Mouse (Mus musculus) liver, embryonic 13.5 days (tissue): ENCODE data around the gene Zc2hc1b. TPM values are rescaled to one million over a fixed set of nuclear protein-coding genes. Genes with fewer than 3 reads are reported as not detected.

Source experiments
- ATAC-seq: fragments of 200-750 bp; cut with Nextera tagmentation; 2 replicates; pipeline ENCODE4 v1.8.0; 2017; ENCODE audit warnings: low read depth, mild to moderate bottlenecking, moderate number of reproducible peaks, moderate library complexity
- DNase-seq: peaks from one replicate; pipeline ENCODE4 v3.0.0; 2022
- H3K27ac ChIP-seq: fragments of 300-500 bp; sonication (generic); 2 replicates; pipeline ENCODE4 v1.5.1; 2015; ENCODE audit warnings: moderate library complexity, mild to moderate bottlenecking, inconsistent platforms
- H3K27me3 ChIP-seq: fragments of 300-500 bp; sonication (generic); 2 replicates; pipeline ENCODE4 v1.6.1; 2015; ENCODE audit warnings: mild to moderate bottlenecking, inconsistent platforms
- H3K36me3 ChIP-seq: fragments of 300-500 bp; sonication (generic); 2 replicates; pipeline ENCODE4 v1.6.1; 2015; ENCODE audit warnings: mild to moderate bottlenecking, inconsistent platforms
- H3K4me1 ChIP-seq: fragments of 300-500 bp; sonication (generic); replicated peaks from 2 replicates; pipeline ENCODE4 v1.6.1; 2015; ENCODE audit warnings: inconsistent platforms
- H3K4me2 ChIP-seq: fragments of 300-500 bp; sonication (generic); 2 replicates; pipeline ENCODE4 v1.6.1; 2015; ENCODE audit warnings: inconsistent platforms, mild to moderate bottlenecking, moderate library complexity
- H3K4me3 ChIP-seq: fragments of 300-500 bp; sonication (generic); replicated peaks from 2 replicates; pipeline ENCODE4 v1.5.1; 2015; ENCODE audit warnings: mild to moderate bottlenecking, inconsistent platforms
- H3K9ac ChIP-seq: fragments of 300-500 bp; sonication (generic); 2 replicates; pipeline ENCODE4 v1.6.1; 2015; ENCODE audit warnings: mild to moderate bottlenecking, inconsistent platforms
- H3K9me3 ChIP-seq: fragments of 300-500 bp; sonication (generic); replicated peaks from 2 replicates; pipeline ENCODE4 v1.6.1; 2016; ENCODE audit warnings: inconsistent platforms
- WGBS: fragments of 180-500 bp; shearing (Covaris S2); methylation state at CpG from one replicate; pipeline ENCODE4 v1.1.7; 2015; ENCODE audit not compliant: insufficient replicate concordance; 5-methylcytosine and 5-hydroxymethylcytosine counted together
- polyA plus RNA-seq: library from polyadenylated mRNA; unstranded; fragments of >200 nt; fragmentation: Nextera tagmentation; extraction: Ambion mirVana; gene quantifications from 2 replicates; pipeline ENCODE4 v1.2.1, GENCODE M21; 2015

The Zc2hc1b gene
- polyA plus RNA-seq, 1 experiment from 2014 or later, result not detected

GRCm38 (mm10) chr10:13135276-13135675 is 42.5 kb downstream of the Zc2hc1b start:
- no peak for DNase-seq
- 76% methylated on average over 7 of the region's 7 CpGs for WGBS

GRCm38 (mm10) chr10:13133850-13134249 is 44.0 kb downstream of the Zc2hc1b start:
- Histone ChIP-seq H3K9ac (no peak overlapping the region), H3K27me3 (no peaks in the 10 kb centered on the region), H3K4me3 (no peak overlapping the region), H3K36me3 (no peaks in the 10 kb centered on the region), H3K4me1 (no peaks in the 10 kb centered on the region), H3K9me3 (no peaks in the 10 kb centered on the region), H3K27ac (no peak overlapping the region), H3K4me2 (no peak overlapping the region)
- no peak for ATAC-seq
- WGBS, result 76% methylated on average over 4 of the region's 4 CpGs
- no peak for DNase-seq

More at GRCm38 (mm10) chr10:13135276-13135675, 42.5 kb downstream of the Zc2hc1b start:
- H3K4me1 ChIP-seq, result no peaks in the 10 kb centered on the region
- H3K4me2 ChIP-seq, result no peak overlapping the region
- no peak overlapping the region for H3K9ac ChIP-seq
- ATAC-seq, result no peak
- no peaks in the 10 kb centered on the region for H3K9me3 ChIP-seq
- H3K27ac ChIP-seq, result no peak overlapping the region
- no peak overlapping the region for H3K4me3 ChIP-seq
- H3K27me3 ChIP-seq, result no peaks in the 10 kb centered on the region
- no peaks in the 10 kb centered on the region for H3K36me3 ChIP-seq

- DNase-seq, result no peak
- no peaks in the 10 kb centered on the region for H3K36me3 ChIP-seq
- WGBS, result 63% methylated on average over 7 of the region's 7 CpGs
Measured at GRCm38 (mm10) chr10:13127946-13128345, 49.9 kb downstream of the Zc2hc1b start.

GRCm38 (mm10) chr10:13127335-13127734 is 50.5 kb downstream of the Zc2hc1b start:
- H3K27ac ChIP-seq, result no peak overlapping the region
- H3K9ac ChIP-seq, result no peak overlapping the region
- H3K36me3 ChIP-seq, result no peaks in the 10 kb centered on the region
- no peak overlapping the region for H3K4me3 ChIP-seq
- ATAC-seq (no peak), DNase-seq (no peak)
- H3K4me1 ChIP-seq, result no peaks in the 10 kb centered on the region
- no peaks in the 10 kb centered on the region for H3K27me3 ChIP-seq
- WGBS, result 66% methylated on average over 13 of the region's 13 CpGs
- H3K4me2 ChIP-seq, result no peak overlapping the region
- no peaks in the 10 kb centered on the region for H3K9me3 ChIP-seq

More at GRCm38 (mm10) chr10:13127946-13128345, 49.9 kb downstream of the Zc2hc1b start:
- Histone ChIP-seq H3K27me3 (no peaks in the 10 kb centered on the region), H3K4me1 (no peaks in the 10 kb centered on the region), H3K4me2 (no peak overlapping the region), H3K9ac (no peak overlapping the region), H3K27ac (no peak overlapping the region), H3K4me3 (no peak overlapping the region), H3K9me3 (no peaks in the 10 kb centered on the region)
- no peak for ATAC-seq

GRCm38 (mm10) chr10:13125811-13126210 is 52.0 kb downstream of the Zc2hc1b start:
- Histone ChIP-seq H3K9ac (no peak overlapping the region), H3K4me1 (no peaks in the 10 kb centered on the region), H3K4me2 (no peak overlapping the region), H3K27ac (no peak overlapping the region), H3K27me3 (no peaks in the 10 kb centered on the region), H3K9me3 (no peaks in the 10 kb centered on the region), H3K4me3 (no peak overlapping the region), H3K36me3 (no peaks in the 10 kb centered on the region)
- ATAC-seq, result no peak
- WGBS, result 47% methylated on average over 3 of the region's 3 CpGs
- DNase-seq, result no peak

DNA sequence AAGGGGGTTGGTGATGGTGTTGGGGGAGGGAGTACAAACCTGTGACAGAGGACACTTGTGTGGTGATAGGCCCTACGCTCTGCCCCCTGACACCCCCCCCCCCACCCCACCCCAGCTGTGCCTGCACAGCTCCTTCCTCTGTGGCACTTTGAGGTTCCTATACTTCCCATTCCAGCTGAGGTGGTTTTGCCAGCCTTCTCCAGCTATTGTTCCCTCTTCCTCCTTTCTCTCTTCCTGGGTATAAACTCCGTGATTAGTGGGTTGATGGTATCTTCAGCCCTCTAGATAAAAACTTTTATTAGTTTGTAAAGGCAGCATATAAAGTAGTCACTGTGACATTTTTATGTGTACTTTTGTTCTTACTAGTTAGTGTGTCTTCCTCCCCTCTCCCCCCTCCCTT is 58.5 kb downstream of the Zc2hc1b start:
- DNase-seq (no peak), ATAC-seq (no peak)
- WGBS, result 34% methylated on average over 2 of the region's 2 CpGs

GRCm38 (mm10) chr10:13118770-13119102 is 59.1 kb downstream of the Zc2hc1b start:
- no peak for ATAC-seq
- DNase-seq, result no peak
- 49% methylated on average over 5 of the region's 5 CpGs for WGBS
- H3K27ac ChIP-seq, result no peak overlapping the region
- no peaks in the 10 kb centered on the region for H3K36me3 ChIP-seq
- H3K4me3 ChIP-seq, result no peak overlapping the region
- H3K27me3 ChIP-seq, result no peaks in the 10 kb centered on the region
- H3K9me3 ChIP-seq, result no peaks in the 10 kb centered on the region
- no peak overlapping the region for H3K4me2 ChIP-seq
- H3K4me1 ChIP-seq, result no peaks in the 10 kb centered on the region
- no peak overlapping the region for H3K9ac ChIP-seq

More for the DNA sequence above, 58.5 kb downstream of the Zc2hc1b start:
- Histone ChIP-seq H3K36me3 (no peaks in the 10 kb centered on the region), H3K4me1 (no peaks in the 10 kb centered on the region), H3K27me3 (no peaks in the 10 kb centered on the region), H3K4me2 (no peak overlapping the region), H3K27ac (no peak overlapping the region), H3K4me3 (no peak overlapping the region), H3K9ac (no peak overlapping the region), H3K9me3 (no peaks in the 10 kb centered on the region)

GRCm38 (mm10) chr10:13118024-13118769 is 59.6 kb downstream of the Zc2hc1b start:
- Histone ChIP-seq H3K9me3 (no peaks in the 10 kb centered on the region), H3K9ac (no peak overlapping the region), H3K4me3 (no peak overlapping the region), H3K36me3 (no peaks in the 10 kb centered on the region), H3K27ac (no peak overlapping the region), H3K4me1 (no peaks in the 10 kb centered on the region), H3K4me2 (no peak overlapping the region), H3K27me3 (no peaks in the 10 kb centered on the region)
- WGBS, result 45% methylated on average over 7 of the region's 7 CpGs
- ATAC-seq (no peak), DNase-seq (no peak)

DNA sequence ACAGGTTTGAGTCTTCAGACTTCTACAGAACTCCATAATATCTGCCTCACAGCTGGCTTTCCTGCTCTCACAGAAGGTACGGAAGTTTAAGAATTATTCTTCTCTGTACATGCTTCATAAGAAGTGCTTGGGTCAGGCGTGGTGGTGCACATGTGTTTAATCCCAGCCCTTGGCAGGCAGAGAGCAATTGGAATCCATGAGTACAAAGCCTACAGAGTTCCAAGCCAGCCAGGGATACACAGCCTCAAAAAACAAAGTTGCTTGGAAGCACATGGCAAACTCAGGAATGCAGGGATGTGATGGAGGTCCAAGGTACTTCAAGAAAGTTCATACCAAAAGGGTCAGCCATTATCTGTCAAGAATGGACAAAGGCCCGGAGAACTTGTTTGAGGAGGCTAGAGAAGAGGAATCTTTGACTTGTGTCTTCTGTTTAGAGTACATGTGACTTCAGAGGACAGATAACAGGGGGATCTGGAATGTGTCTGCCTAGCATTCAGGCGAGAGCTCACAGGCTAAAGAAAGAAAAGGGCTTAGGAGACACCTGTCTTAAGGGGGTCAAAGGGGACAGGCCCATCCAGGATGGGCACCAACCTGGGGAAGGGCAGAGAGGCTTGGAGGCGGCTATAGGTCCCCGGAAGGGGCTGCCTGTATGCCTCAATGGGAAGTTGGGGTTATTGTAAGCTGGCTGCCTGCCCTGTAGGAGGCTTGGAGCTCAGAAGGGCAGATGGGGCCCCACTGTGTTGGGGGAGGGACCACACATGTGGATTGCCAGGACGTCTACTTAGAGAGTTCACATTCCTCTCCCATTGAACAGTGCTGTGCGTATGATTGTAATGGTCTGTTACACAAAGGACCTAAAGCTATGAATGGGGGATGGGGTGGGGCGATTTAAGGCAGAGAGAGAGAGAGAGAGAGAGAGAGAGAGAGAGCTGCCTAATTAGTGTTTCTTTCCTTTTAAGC is 60.8 kb downstream of the Zc2hc1b start:
- H3K27me3 ChIP-seq, result no peaks in the 10 kb centered on the region
- no peaks in the 10 kb centered on the region for H3K36me3 ChIP-seq
- DNase-seq, result no peak
- ATAC-seq, result no peak
- no peaks in the 10 kb centered on the region for H3K4me1 ChIP-seq
- H3K4me2 ChIP-seq, result no peak overlapping the region
- H3K9me3 ChIP-seq, result no peaks in the 10 kb centered on the region
- H3K4me3 ChIP-seq, result no peak overlapping the region
- no peak overlapping the region for H3K27ac ChIP-seq
- H3K9ac ChIP-seq, result no peak overlapping the region
- 44% methylated on average over 9 of the region's 9 CpGs for WGBS

DNA sequence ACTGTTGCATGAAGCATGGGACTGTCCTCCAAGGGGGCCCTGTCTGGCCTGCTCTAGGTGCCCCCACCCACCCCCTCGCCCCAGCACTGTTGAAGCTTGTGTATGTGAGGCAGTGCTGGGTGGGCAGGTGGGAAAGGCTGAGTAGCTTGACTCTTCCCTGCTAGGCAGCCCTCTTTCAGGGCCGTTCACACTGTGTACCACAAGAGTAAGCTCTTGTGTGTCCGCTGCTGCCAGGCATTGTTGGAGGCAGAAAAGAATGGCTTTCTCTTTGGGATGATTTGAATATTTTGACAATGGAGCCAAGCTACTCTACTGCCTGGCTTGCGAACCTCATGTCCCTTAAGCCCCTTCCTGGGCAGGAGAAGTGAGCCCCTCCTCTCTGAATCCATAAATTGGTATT is 62.8 kb downstream of the Zc2hc1b start:
- Histone ChIP-seq H3K27ac (no peak overlapping the region), H3K27me3 (no peaks in the 10 kb centered on the region), H3K4me3 (no peak overlapping the region), H3K9ac (no peak overlapping the region), H3K4me1 (no peaks in the 10 kb centered on the region), H3K9me3 (no peaks in the 10 kb centered on the region), H3K36me3 (no peaks in the 10 kb centered on the region), H3K4me2 (no peak overlapping the region)
- DNase-seq, result no peak
- no peak for ATAC-seq
- whole genome bisulfite sequencing, result 60% methylated on average over 4 of the region's 4 CpGs

DNA sequence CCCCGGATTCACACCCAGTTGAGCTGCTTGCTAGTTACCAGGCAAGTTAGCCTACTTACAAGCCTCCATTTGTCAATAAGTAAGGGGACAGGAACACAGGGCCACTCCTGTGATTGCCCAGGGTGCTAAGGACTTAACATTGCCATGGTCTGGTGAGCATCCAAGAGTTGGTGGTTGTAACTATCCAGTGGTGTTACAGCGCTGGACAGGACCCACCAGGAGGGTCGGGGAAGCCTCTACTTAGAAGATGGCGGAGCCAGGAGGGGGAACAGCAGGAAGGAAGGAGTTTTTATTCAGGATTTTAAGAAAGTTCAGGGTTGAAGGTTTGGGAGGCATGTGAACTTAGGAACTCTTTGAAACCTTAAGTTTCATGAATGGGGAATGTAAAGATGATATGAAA is 64.2 kb downstream of the Zc2hc1b start:
- ATAC-seq (no peak), DNase-seq (no peak)
- H3K4me3 ChIP-seq, result no peak overlapping the region
- H3K36me3 ChIP-seq, result no peaks in the 10 kb centered on the region
- no peaks in the 10 kb centered on the region for H3K27me3 ChIP-seq
- 71% methylated on average over 4 of the region's 4 CpGs for WGBS
- H3K9ac ChIP-seq, result no peak overlapping the region
- no peaks in the 10 kb centered on the region for H3K9me3 ChIP-seq
- H3K4me2 ChIP-seq, result no peak overlapping the region
- no peak overlapping the region for H3K27ac ChIP-seq
- no peaks in the 10 kb centered on the region for H3K4me1 ChIP-seq
